Mouse (Mus musculus): Measurements from ENCODE around the gene Scarf2. TPM values are rescaled to one million over a fixed set of nuclear protein-coding genes. Genes with fewer than 3 reads are reported as not detected.

The Scarf2 gene
- polyA plus RNA-seq, 1 experiment: 2.5 TPM

DNA sequence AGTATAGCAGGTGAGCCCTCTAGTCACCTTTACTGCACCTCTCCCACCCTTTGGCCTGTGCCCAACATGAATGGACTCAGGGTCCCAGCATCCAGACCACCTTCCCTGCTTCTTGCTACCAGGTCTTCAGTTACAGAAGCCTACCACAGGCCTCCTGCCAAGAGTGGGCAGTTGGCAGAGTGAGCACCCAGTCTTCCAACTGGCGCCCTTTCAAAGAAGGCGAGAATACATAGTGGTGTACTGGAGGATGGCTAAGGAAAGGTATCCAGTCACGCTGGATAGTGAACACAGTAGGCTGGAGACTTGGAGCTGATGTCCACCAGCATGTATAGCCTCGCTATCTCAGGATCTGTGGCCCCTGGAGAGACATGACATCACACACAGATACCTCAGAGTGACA, 3.0 kb upstream of the Scarf2 start:
- 80% methylated on average over 4 of the region's 4 CpGs for WGBS
- no peak overlapping the region for H3K27ac ChIP-seq (ENCODE audit: control insufficient read depth, insufficient read depth, low read depth, low read length, poor library complexity)
- H3K4me3 ChIP-seq (replicated peaks; ENCODE audit: control insufficient read depth, low read depth, low read length): no peak overlapping the region
- H3K4me1 ChIP-seq (ENCODE audit: control insufficient read depth, insufficient read depth, low read length): no peaks in the 10 kb centered on the region
- TF ChIP-seq CTCF (IDR thresholded peaks at IDR 0.05; ENCODE audit: control insufficient read depth, insufficient read depth, low read length): no peak
- TF ChIP-seq POLR2A (IDR thresholded peaks at IDR 0.05; ENCODE audit: borderline replicate concordance, control insufficient read depth, low read depth, low read length): no peak

DNA sequence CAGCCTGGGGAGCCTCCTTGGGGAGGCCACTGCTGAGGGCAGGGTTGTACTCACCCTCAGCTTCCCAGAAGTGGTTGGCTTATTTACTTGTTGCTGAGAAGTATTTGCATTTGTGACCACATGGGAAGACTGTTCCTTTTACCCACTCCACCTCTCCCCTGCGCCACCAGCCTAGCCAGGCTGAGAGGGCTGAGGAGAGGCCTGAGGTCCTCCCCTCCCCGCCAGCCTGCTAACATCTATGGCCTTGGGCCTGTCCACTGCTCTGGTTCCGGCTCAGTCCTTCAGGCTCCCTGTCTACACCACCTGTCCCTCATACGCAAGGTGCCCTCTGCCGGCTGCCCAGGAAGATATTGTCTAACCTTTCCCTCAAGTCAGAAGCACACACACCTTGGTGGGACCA, 1.4 kb upstream of the Scarf2 start:
- Histone ChIP-seq H3K4me3 (replicated peaks; ENCODE audit: control insufficient read depth, low read depth, low read length) (no peak overlapping the region), H3K27ac (ENCODE audit: control insufficient read depth, insufficient read depth, low read depth, low read length, poor library complexity) (no peak overlapping the region), H3K4me1 (ENCODE audit: control insufficient read depth, insufficient read depth, low read length) (no peaks in the 10 kb centered on the region)
- WGBS: 89% methylated on average over 5 of the region's 5 CpGs
- TF ChIP-seq POLR2A (IDR thresholded peaks at IDR 0.05; ENCODE audit: borderline replicate concordance, control insufficient read depth, low read depth, low read length) (no peak), CTCF (IDR thresholded peaks at IDR 0.05; ENCODE audit: control insufficient read depth, insufficient read depth, low read length) (no peak)

DNA sequence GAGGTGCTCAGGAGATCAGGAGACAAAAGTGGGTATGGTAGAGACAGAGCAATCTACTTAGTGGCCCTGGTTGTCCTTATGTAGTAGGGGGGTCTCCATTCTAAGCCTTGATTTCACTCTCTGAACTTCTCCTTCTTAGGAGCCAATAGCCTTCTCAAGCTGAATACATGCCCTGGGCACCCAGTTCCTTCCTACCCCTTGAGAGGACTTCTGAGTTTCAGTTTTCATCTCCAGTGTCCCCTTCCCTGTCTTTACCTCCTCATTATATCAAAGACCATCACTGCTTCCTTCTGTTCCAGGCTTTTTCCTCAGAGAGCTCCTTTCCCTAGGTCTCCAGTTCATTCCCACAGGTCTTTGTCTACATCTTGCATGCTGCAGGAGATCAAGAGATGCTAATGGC, 563 bp upstream of the Scarf2 start:
- H3K4me3 ChIP-seq (replicated peaks; ENCODE audit: control insufficient read depth, low read depth, low read length): no peak overlapping the region
- no peak for TF ChIP-seq POLR2A (IDR thresholded peaks at IDR 0.05; ENCODE audit: borderline replicate concordance, control insufficient read depth, low read depth, low read length)
- TF ChIP-seq CTCF (IDR thresholded peaks at IDR 0.05; ENCODE audit: control insufficient read depth, insufficient read depth, low read length): no peak
- no peak overlapping the region for H3K27ac ChIP-seq (ENCODE audit: control insufficient read depth, insufficient read depth, low read depth, low read length, poor library complexity)
- H3K4me1 ChIP-seq (ENCODE audit: control insufficient read depth, insufficient read depth, low read length): no peaks in the 10 kb centered on the region

- no peak for TF ChIP-seq POLR2A (IDR thresholded peaks at IDR 0.05; ENCODE audit: borderline replicate concordance, control insufficient read depth, low read depth, low read length)
- no peak for TF ChIP-seq CTCF (IDR thresholded peaks at IDR 0.05; ENCODE audit: control insufficient read depth, insufficient read depth, low read length)
- no peaks in the 10 kb centered on the region; the same call in 1 of the 2 replicates for H3K4me1 ChIP-seq (ENCODE audit: control insufficient read depth, insufficient read depth, low read length)
- H3K27ac ChIP-seq (ENCODE audit: control insufficient read depth, insufficient read depth, low read depth, low read length, poor library complexity): no peak overlapping the region
- 11% methylated on average over 29 of the region's 29 CpGs for WGBS
- no peak overlapping the region for H3K4me3 ChIP-seq (replicated peaks; ENCODE audit: control insufficient read depth, low read depth, low read length)
Measured at GRCm38 (mm10) chr16:17797812-17798311, 780 bp downstream of the Scarf2 start.

GRCm38 (mm10) chr16:17798321-17799180, 1.5 kb downstream of the Scarf2 start:
- H3K27ac ChIP-seq (ENCODE audit: control insufficient read depth, insufficient read depth, low read depth, low read length, poor library complexity): no peak overlapping the region
- WGBS: 12% methylated on average over 34 of the region's 45 CpGs
- H3K4me1 ChIP-seq (ENCODE audit: control insufficient read depth, insufficient read depth, low read length): no peaks in the 10 kb centered on the region; the same call in 1 of the 2 replicates
- H3K4me3 ChIP-seq (replicated peaks; ENCODE audit: control insufficient read depth, low read depth, low read length): no peak overlapping the region
- TF ChIP-seq POLR2A (IDR thresholded peaks at IDR 0.05; ENCODE audit: borderline replicate concordance, control insufficient read depth, low read depth, low read length) (no peak), CTCF (IDR thresholded peaks at IDR 0.05; ENCODE audit: control insufficient read depth, insufficient read depth, low read length) (no peak)

GRCm38 (mm10) chr16:17799584-17799983, 2.5 kb downstream of the Scarf2 start:
- H3K4me1 ChIP-seq (ENCODE audit: control insufficient read depth, insufficient read depth, low read length): no peaks in the 10 kb centered on the region; the same call in 1 of the 2 replicates
- no peak overlapping the region for H3K27ac ChIP-seq (ENCODE audit: control insufficient read depth, insufficient read depth, low read depth, low read length, poor library complexity)
- no peak overlapping the region for H3K4me3 ChIP-seq (replicated peaks; ENCODE audit: control insufficient read depth, low read depth, low read length)
- no peak for TF ChIP-seq CTCF (IDR thresholded peaks at IDR 0.05; ENCODE audit: control insufficient read depth, insufficient read depth, low read length)
- TF ChIP-seq POLR2A (IDR thresholded peaks at IDR 0.05; ENCODE audit: borderline replicate concordance, control insufficient read depth, low read depth, low read length): no peak

- no peak for TF ChIP-seq POLR2A (IDR thresholded peaks at IDR 0.05; ENCODE audit: borderline replicate concordance, control insufficient read depth, low read depth, low read length)
- no peak for TF ChIP-seq CTCF (IDR thresholded peaks at IDR 0.05; ENCODE audit: control insufficient read depth, insufficient read depth, low read length)
- 20% methylated on average over 7 of the region's 7 CpGs for WGBS
- no peak overlapping the region for H3K27ac ChIP-seq (ENCODE audit: control insufficient read depth, insufficient read depth, low read depth, low read length, poor library complexity)
- no peak overlapping the region for H3K4me3 ChIP-seq (replicated peaks; ENCODE audit: control insufficient read depth, low read depth, low read length)
- no peaks in the 10 kb centered on the region; the same call in 1 of the 2 replicates for H3K4me1 ChIP-seq (ENCODE audit: control insufficient read depth, insufficient read depth, low read length)
Measured at GRCm38 (mm10) chr16:17801777-17802455, 4.8 kb downstream of the Scarf2 start.

- no peaks in the 10 kb centered on the region; the same call in 1 of the 2 replicates for H3K4me1 ChIP-seq (ENCODE audit: control insufficient read depth, insufficient read depth, low read length)
- H3K4me3 ChIP-seq (replicated peaks; ENCODE audit: control insufficient read depth, low read depth, low read length): no peak overlapping the region
Measured at GRCm38 (mm10) chr16:17802456-17802838, 5.4 kb downstream of the Scarf2 start.

More at GRCm38 (mm10) chr16:17802456-17802838, 5.4 kb downstream of the Scarf2 start:
- H3K27ac ChIP-seq (ENCODE audit: control insufficient read depth, insufficient read depth, low read depth, low read length, poor library complexity): no peak overlapping the region
- TF ChIP-seq POLR2A (IDR thresholded peaks at IDR 0.05; ENCODE audit: borderline replicate concordance, control insufficient read depth, low read depth, low read length) (no peak), CTCF (IDR thresholded peaks at IDR 0.05; ENCODE audit: control insufficient read depth, insufficient read depth, low read length) (no peak)
- WGBS: 14% methylated on average over 18 of the region's 18 CpGs

Data from bone marrow, adult 2 months (tissue).